In genomic region chr3:127651742-127652653, GRCm38 (mm10) we compare ENCODE assay signal across 29 mouse cellular contexts. TPM values are rescaled to one million over a fixed set of nuclear protein-coding genes. Genes with fewer than 3 reads are reported as not detected.
DNase-seq lines count a peak whose midpoint lies in the region; ATAC-seq and TF ChIP-seq lines count a peak whose summit lies in the region.
"Had no signal": no experiment of that assay in that cellular context is flagged by ENCODE, and none has a peak within 500 bp of the region (broad histone marks: within the 10 kb centered on the region; RNA-seq: fewer than 3 reads in every experiment).

No protein-coding gene starts in this region.

- no peak for TF ChIP-seq POLR2A in brain, embryonic 14.5 days (IDR thresholded peaks at IDR 0.05; ENCODE audit: borderline replicate concordance, extremely low read depth, insufficient read depth, insufficient read length, poor library complexity, severe bottlenecking)

- peak; percentile 60; the same call in 1 of the 2 replicates for ATAC-seq in midbrain, embryonic 12.5 days (ENCODE audit: low FRiP score, low read depth)
- peak; percentile 86 for ATAC-seq in forebrain, embryonic 16.5 days

- H3K27me3 ChIP-seq in midbrain, embryonic 12.5 days = peaks cover 83% of the 10 kb centered on the region
- peaks cover 93% of the 10 kb centered on the region for H3K27me3 ChIP-seq in midbrain, embryonic 10.5 days (ENCODE audit: low read depth, poor library complexity, severe bottlenecking)
- no peaks in the 10 kb centered on the region for H3K27me3 ChIP-seq in forebrain, embryonic 16.5 days (replicated peaks; ENCODE audit: control insufficient read depth, insufficient read depth, low read length)

- no peak overlapping the region for H3K4me2 ChIP-seq in midbrain, embryonic 12.5 days (replicated peaks)
- no peak overlapping the region for H3K4me2 ChIP-seq in forebrain, embryonic 16.5 days (ENCODE audit: low read length)
- H3K4me2 ChIP-seq: embryonic facial prominence, embryonic 12.5 days; heart, embryonic 15.5 days; limb, embryonic 15.5 days had no signal

- no peak for DNase-seq in midbrain, embryonic 10.5 days (ENCODE audit: low spot score)
- peak; percentile 96 for DNase-seq in Muller cell, postnatal 12 days (ENCODE audit: inconsistent ontology term)
- peak; percentile 91 for DNase-seq in brain, embryonic 14.5 days (ENCODE audit: low read depth)
- DNase-seq in layer of hippocampus, postnatal 14 days (ENCODE audit: low spot score in 2 of 2) = no peak
- DNase-seq in adrenal gland, postnatal 4 days (ENCODE audit: low spot score in 2 of 2) = no peak
- no peak for DNase-seq in left cerebral cortex, postnatal 14 days (ENCODE audit: low spot score in 2 of 2)
- DNase-seq: cerebellum, adult 2 months; cerebellum, postnatal 25 days; gastrocnemius, postnatal 36 days; heart, adult 2 months; heart, postnatal 36 days; kidney, adult 18-20 months; kidney, postnatal 4 days; left cerebral cortex, postnatal 4 days; thymus, postnatal 25 days had no signal

- H3K36me3 ChIP-seq in midbrain, embryonic 12.5 days = no peaks in the 10 kb centered on the region
- H3K36me3 ChIP-seq in midbrain, embryonic 10.5 days = no peaks in the 10 kb centered on the region
- no peaks in the 10 kb centered on the region for H3K36me3 ChIP-seq in forebrain, embryonic 16.5 days (ENCODE audit: control insufficient read depth, insufficient read depth)
- H3K36me3 ChIP-seq: embryonic facial prominence, embryonic 12.5 days; heart, embryonic 15.5 days; limb, embryonic 15.5 days had no signal

- no peak overlapping the region for H3K9ac ChIP-seq in midbrain, embryonic 12.5 days (replicated peaks)
- H3K9ac ChIP-seq in forebrain, embryonic 16.5 days (replicated peaks; ENCODE audit: low read depth, low read length) = no peak overlapping the region
- H3K9ac ChIP-seq: embryonic facial prominence, embryonic 12.5 days; heart, embryonic 15.5 days; limb, embryonic 15.5 days; liver, embryonic 14.5 days had no signal

- H3K9me3 ChIP-seq in midbrain, embryonic 12.5 days = no peaks in the 10 kb centered on the region
- no peaks in the 10 kb centered on the region for H3K9me3 ChIP-seq in midbrain, embryonic 10.5 days (replicated peaks)
- no peaks in the 10 kb centered on the region for H3K9me3 ChIP-seq in forebrain, embryonic 16.5 days (ENCODE audit: control insufficient read depth, low read length)
- H3K9me3 ChIP-seq: embryonic facial prominence, embryonic 12.5 days; heart, embryonic 15.5 days; limb, embryonic 15.5 days had no signal

- no peak overlapping the region for H3K4me3 ChIP-seq in midbrain, embryonic 12.5 days
- no peak overlapping the region for H3K4me3 ChIP-seq in midbrain, embryonic 10.5 days
- no peak overlapping the region for H3K4me3 ChIP-seq in forebrain, embryonic 16.5 days (replicated peaks; ENCODE audit: low read length)
- H3K4me3 ChIP-seq: embryonic facial prominence, embryonic 12.5 days; heart, adult 2 months; heart, embryonic 15.5 days; limb, embryonic 15.5 days had no signal

- 0 out of 2 replicates have a peak overlapping the region, but pooled peaks have one; percentile 30 for H3K27ac ChIP-seq in midbrain, embryonic 12.5 days (replicated peaks)
- no peak overlapping the region; the same call in 1 of the 2 replicates for H3K27ac ChIP-seq in midbrain, embryonic 10.5 days (replicated peaks)
- no peak overlapping the region for H3K27ac ChIP-seq in forebrain, embryonic 16.5 days (ENCODE audit: low read length)
- H3K27ac ChIP-seq: embryonic facial prominence, embryonic 12.5 days; heart, adult 2 months; heart, embryonic 15.5 days; limb, embryonic 15.5 days; liver, embryonic 14.5 days; macrophage had no signal

- intact Hi-C loops in left cerebral cortex, postnatal 14 days (cut with DNase I) = no loop called here

- peaks cover 12% of the 10 kb centered on the region for H3K4me1 ChIP-seq in midbrain, embryonic 12.5 days
- H3K4me1 ChIP-seq in midbrain, embryonic 10.5 days = no peaks in the 10 kb centered on the region
- H3K4me1 ChIP-seq in forebrain, embryonic 16.5 days (replicated peaks; ENCODE audit: control insufficient read depth, insufficient read depth, low read length) = no peaks in the 10 kb centered on the region
- H3K4me1 ChIP-seq: embryonic facial prominence, embryonic 12.5 days; heart, embryonic 15.5 days; limb, embryonic 15.5 days had no signal

- 32% methylated on average over 7 of the region's 7 CpGs for WGBS in midbrain, embryonic 12.5 days
- 52% methylated on average over 7 of the region's 7 CpGs for WGBS in midbrain, embryonic 10.5 days
- WGBS in forebrain, embryonic 16.5 days = 13% methylated on average over 7 of the region's 7 CpGs

- TF ChIP-seq CTCF in brain, embryonic 14.5 days (IDR thresholded peaks at IDR 0.05; ENCODE audit: borderline replicate concordance, extremely low read depth, insufficient read depth, insufficient read length) = no peak

RNA-seq across cellular contexts. Expression of gene Neurog2, which starts 19.1 kb away (rescaled TPM):
- 83.0 and 155 TPM in 2 replicates for polyA plus RNA-seq in midbrain, embryonic 12.5 days (2016; fragmentation: Nextera tagmentation; extraction: Ambion mirVana)
- 26.5 and 47.5 TPM in 2 replicates for polyA plus RNA-seq in midbrain, embryonic 10.5 days (2016; fragmentation: Nextera tagmentation; extraction: Ambion mirVana)
- 46.1 and 99.1 TPM in 2 replicates for polyA plus RNA-seq in brain, embryonic 14.5 days (2012; rRNA removed)
- 53.3 and 71.3 TPM in 2 replicates for polyA plus RNA-seq in forebrain, embryonic 16.5 days (2015; fragmentation: Nextera tagmentation; extraction: Ambion mirVana)
- 1 to 10 TPM; 2.4 to 2.8 TPM for total RNA-seq in layer of hippocampus, postnatal 14 days (2021)
- total RNA-seq in adrenal gland, postnatal 4 days (2021) = not detected
- total RNA-seq in left cerebral cortex, postnatal 14 days (2021) = under 1 TPM; 0.35 to 0.53 TPM
- total RNA-seq: adrenal gland, adult 18-20 months; gastrocnemius, adult 18-20 months; gastrocnemius, postnatal 36 days; heart, adult 2 months; heart, postnatal 36 days; left cerebral cortex, adult 18-20 months; neutrophil, adult 5-6 weeks had no signal
- polyA plus RNA-seq: heart, adult 2 months; heart, embryonic 15.5 days; kidney, embryonic 16.5 days; limb, embryonic 15.5 days; lung, embryonic 16.5 days; macrophage; stomach, embryonic 14.5 days had no signal

Comparison
In these comparisons a context has a peak if more than half of its experiments do, and no peak if none do; other contexts are left out.
1. DNase-seq: peak in Muller cell, postnatal 12 days (single experiment) and brain, embryonic 14.5 days (single experiment); none in midbrain, embryonic 10.5 days (single experiment), layer of hippocampus, postnatal 14 days (0 of 2), adrenal gland, postnatal 4 days (0 of 2) and left cerebral cortex, postnatal 14 days (0 of 2).